Mouse (Mus musculus) inflammation-experienced regulatory T-cells, adult 6 months (primary cell): ENCODE data around the gene Krtap19-4. TPM values are rescaled to one million over a fixed set of nuclear protein-coding genes. Genes with fewer than 3 reads are reported as not detected.

Experiments used
- ATAC-seq: one replicate; pipeline ENCODE4 v1.8.0; 2017
- polyA plus RNA-seq, 3 experiments: library from polyadenylated mRNA; unstranded; fragments of 100-300 nt; shearing (Covaris generic); gene quantifications; one replicate each; pipeline ENCODE4 v1.2.1; 2017

Krtap19-4 gene
- polyA plus RNA-seq, result not detected

- no peak for ATAC-seq
These were observed at the start of gene Krtap19-4 for GRCm38 (mm10) chr16:88884989-88885388. Krtap19-4 (minus strand) TSS chr16:88885089.

DNA sequence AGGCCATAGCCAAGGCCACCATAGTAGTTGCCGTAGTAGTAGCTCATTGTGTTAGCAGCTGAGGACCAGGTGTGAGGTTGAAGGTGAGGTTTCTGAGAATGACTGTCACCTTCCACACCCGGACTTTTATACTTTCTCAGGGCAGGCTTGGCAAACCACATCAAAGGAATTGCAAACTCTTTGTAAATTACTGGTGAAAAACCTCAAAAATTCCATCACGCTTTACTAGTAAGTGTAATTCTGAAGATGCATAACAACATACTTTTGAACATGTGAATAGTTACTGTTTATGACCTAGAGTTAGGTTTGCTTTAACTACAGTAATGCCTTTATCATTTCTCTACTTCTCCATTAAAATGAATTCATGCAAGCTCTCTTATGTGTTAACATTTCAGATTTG lies 47.3 kb upstream of the Krtap19-4 start, which contains the start of gene Krtap19-9b:
Gene Krtap19-9b (minus strand): TSS at position 101 of the 400 bp plus-strand sequence.
- ATAC-seq, result no peak

GRCm38 (mm10) chr16:88896357-88896756 lies 11.5 kb upstream of the Krtap19-4 start, which contains the start of gene Krtap19-5:
Krtap19-5 (minus strand) TSS chr16:88896457.
- no peak for ATAC-seq

DNA sequence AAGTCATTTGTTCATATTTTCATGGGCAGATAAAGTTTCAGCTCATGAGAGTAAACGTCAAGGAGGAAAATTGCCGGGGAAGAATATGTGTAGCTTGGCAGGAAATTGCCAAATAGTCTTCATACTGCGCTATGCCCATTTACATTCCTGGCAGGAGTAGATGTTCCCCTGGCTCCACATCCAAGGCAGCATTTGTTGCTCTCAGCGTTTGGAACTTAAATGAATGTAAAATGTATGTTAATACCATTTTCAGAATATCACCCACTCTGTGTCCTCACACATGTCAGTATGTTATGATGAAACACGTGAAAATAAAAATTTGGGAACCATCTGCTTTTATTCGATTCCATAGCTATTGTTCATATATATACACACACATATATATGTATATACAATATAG lies 2.0 kb upstream of the Krtap19-4 start:
- no peak for ATAC-seq

DNA sequence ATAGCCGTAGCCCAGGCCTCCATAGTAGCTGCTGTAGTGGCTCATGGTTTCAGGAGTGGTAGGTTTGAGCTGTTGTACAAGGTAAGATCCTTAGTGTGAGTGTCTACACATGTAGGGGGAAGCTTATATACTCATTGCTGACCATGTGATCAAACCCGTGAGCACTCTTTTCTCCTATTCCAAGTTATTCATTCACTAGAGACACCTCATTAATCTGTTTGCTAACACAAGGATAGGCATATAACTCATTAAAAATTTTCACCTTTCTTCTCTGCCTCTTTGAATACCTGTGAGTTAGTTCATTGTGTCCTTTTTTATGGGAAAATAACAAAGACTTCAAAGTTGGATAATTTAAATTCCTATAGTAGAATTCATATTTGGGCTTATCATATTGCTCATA lies 7.0 kb downstream of the Krtap19-4 start, which contains the start of gene Krtap19-3:
Gene Krtap19-3 (minus strand): TSS at position 101 of the 400 bp plus-strand sequence.
- no peak for ATAC-seq

- ATAC-seq, result no peak
These were observed 10.7 kb downstream of the Krtap19-4 start, which contains the start of gene Krtap19-2 for GRCm38 (mm10) chr16:88874169-88874568. Krtap19-2 (minus strand) TSS chr16:88874269.

- ATAC-seq, result no peak
These were observed 15.6 kb downstream of the Krtap19-4 start, which contains the start of gene Krtap19-1 for GRCm38 (mm10) chr16:88869311-88869710. Krtap19-1 (minus strand) TSS chr16:88869411.

GRCm38 (mm10) chr16:88864887-88865407 lies 19.9 kb downstream of the Krtap19-4 start:
- no peak for ATAC-seq

- no peak for ATAC-seq
These were observed 33.4 kb downstream of the Krtap19-4 start for GRCm38 (mm10) chr16:88851450-88851849.

DNA sequence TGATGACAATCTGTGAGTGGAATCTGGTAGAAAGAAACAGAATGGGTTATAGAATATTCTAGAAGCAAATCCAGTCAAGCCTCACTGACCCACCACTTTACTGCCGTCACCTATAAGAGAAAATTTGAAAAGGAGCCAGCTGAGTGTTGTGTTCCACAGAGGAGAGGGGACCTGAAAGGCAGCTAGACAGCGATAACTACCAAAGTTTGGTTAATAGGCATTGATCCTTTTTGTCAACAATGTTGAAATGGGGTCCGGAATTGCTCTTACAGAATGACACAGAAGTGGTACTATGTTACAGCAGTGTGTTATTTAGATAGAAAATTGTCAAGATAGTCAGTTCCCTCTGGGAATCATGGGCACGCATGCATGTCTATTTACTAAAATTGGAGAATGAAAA lies 36.3 kb downstream of the Krtap19-4 start:
- no peak for ATAC-seq

- ATAC-seq, result no peak
These were observed 37.5 kb downstream of the Krtap19-4 start for GRCm38 (mm10) chr16:88847363-88847762.

Other genes with a start within 250 kb of the Krtap19-4 start
- gene Krtap26-1, start 237.3 kb downstream of the Krtap19-4 start, polyA plus RNA-seq, result not detected
- gene Krtap27-1, start 213.4 kb downstream of the Krtap19-4 start, polyA plus RNA-seq, result not detected
- gene 2310061N02Rik, start 177.1 kb downstream of the Krtap19-4 start, polyA plus RNA-seq, result not detected
- gene Krtap13-1, start 156.2 kb downstream of the Krtap19-4 start, polyA plus RNA-seq, result not detected
- not detected for gene Krtap13, start 133.5 kb downstream of the Krtap19-4 start, polyA plus RNA-seq
- not detected for gene 2310034C09Rik, start 126.2 kb downstream of the Krtap19-4 start, polyA plus RNA-seq
- not detected for gene 2310057N15Rik, start 110.9 kb downstream of the Krtap19-4 start, polyA plus RNA-seq
- not detected for gene Gm5965, start 107.2 kb downstream of the Krtap19-4 start, polyA plus RNA-seq
- not detected for gene Gm20741, start 72.9 kb downstream of the Krtap19-4 start, polyA plus RNA-seq
- gene Krtap15, start 64.9 kb downstream of the Krtap19-4 start, polyA plus RNA-seq, result not detected
- not detected for gene Krtap14, start 58.9 kb downstream of the Krtap19-4 start, polyA plus RNA-seq
- not detected for gene Krtap19-1, start 15.7 kb downstream of the Krtap19-4 start, polyA plus RNA-seq
- not detected for gene Krtap19-2, start 10.8 kb downstream of the Krtap19-4 start, polyA plus RNA-seq
- not detected for gene Krtap19-3, start 7.1 kb downstream of the Krtap19-4 start, polyA plus RNA-seq
- not detected for gene Krtap19-5, start 11.4 kb upstream of the Krtap19-4 start, polyA plus RNA-seq
- not detected for gene Krtap19-9b, start 47.2 kb upstream of the Krtap19-4 start, polyA plus RNA-seq
- not detected for gene Krtap16-3, start 77.8 kb upstream of the Krtap19-4 start, polyA plus RNA-seq
- not detected for gene Krtap22-2, start 125.7 kb upstream of the Krtap19-4 start, polyA plus RNA-seq
- not detected for gene Gm10229, start 130.2 kb upstream of the Krtap19-4 start, polyA plus RNA-seq
- gene Krtap6-1, start 146.6 kb upstream of the Krtap19-4 start, polyA plus RNA-seq, result not detected
- not detected for gene Gm10228, start 156.4 kb upstream of the Krtap19-4 start, polyA plus RNA-seq
- not detected for gene Krtap6-5, start 162.8 kb upstream of the Krtap19-4 start, polyA plus RNA-seq
- not detected for gene 1110025L11Rik, start 178.9 kb upstream of the Krtap19-4 start, polyA plus RNA-seq
- not detected for gene Krtap6-3, start 198.9 kb upstream of the Krtap19-4 start, polyA plus RNA-seq